Mouse (Mus musculus): ENCODE data around the gene Bcr.

DNA sequence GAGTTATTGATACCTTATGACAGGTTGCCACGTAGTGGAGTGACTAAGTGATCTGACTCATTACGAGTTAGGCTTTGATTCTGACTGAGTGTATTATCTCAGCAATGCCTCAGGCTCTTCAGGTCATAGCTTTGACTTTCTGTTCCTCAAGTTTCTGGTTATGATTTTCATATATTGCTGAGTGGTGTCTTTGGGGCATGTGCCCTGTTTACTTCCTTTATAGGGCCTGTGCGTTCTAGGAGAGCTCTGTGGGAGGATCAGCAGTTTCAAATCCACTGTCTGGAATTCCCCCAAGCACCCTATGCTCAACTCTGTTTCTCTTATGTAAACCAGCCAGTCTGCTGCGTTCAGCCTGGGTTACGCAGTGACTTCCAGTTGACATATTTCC is 162.2 kb downstream of the Bcr start:
- no peak for TF ChIP-seq CTCF (IDR thresholded peaks at IDR 0.05; ENCODE audit: control insufficient read depth, insufficient read depth, insufficient replicate concordance, low read depth, low read length)
- TF ChIP-seq POLR2A (IDR thresholded peaks at IDR 0.05; ENCODE audit: control insufficient read depth, low read depth, low read length): no peak

Data from testis, adult 2 months (tissue).